Mouse (Mus musculus): ENCODE data around the gene Rnf151. TPM values are rescaled to one million over a fixed set of nuclear protein-coding genes. Genes with fewer than 3 reads are reported as not detected.

Rnf151 gene
- polyA plus RNA-seq, 2 experiments, result 0.19 to 0.98 TPM

DNA sequence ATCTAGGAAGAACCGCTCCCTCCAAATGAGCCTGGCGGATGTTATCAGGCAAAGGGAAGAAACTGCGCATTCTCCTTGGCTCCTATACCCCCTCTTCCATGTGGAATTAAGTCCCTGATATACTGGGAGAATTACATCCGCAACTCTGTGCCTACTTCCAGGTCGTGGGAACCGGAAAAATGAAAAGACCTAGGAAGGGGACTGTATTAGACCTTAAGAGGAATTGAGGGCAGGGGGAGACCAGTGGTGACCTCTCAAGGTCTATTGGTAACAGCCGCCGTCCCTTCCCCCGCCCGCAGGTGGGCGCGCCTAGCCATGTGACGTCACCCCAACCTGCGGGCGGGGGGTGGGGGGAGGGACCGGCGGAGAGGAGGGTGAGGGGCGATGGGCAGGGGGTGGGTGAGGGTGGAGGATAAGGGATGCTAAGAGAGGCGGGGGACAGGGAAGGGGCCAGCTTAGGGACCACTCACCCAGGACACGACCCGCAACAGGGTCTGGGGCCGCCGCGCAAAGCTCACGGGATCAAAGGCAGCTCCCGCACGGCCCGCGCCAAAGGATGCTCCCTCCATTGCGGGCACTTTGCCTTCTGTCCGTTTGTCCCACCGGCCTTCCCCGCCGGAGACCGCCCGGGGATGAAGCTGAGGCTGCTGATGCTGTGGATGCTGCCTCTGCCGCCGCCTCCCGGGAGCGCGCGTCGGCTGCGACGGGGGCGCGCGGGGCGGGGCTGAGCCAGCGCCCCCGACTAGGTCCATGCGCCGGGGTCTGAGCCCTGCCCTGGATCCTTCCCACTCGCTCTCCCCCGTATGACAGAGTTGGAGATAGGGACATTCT is 28.4 kb downstream of the Rnf151 start, which contains the start of gene Syngr3:
Syngr3 (minus strand) TSS at position 705 of the 831 bp plus-strand sequence.
- Histone ChIP-seq H3K4me1 (ENCODE audit: control insufficient read depth, insufficient read depth, low read length) (peaks cover 8% of the 10 kb centered on the region), H3K27me3 (ENCODE audit: control insufficient read depth, insufficient read depth, low read length) (peaks cover 38% of the 10 kb centered on the region), H3K27ac (replicated peaks; ENCODE audit: low read depth, low read length) (no peak within 1 kb of the TSS), H3K4me3 (replicated peaks; ENCODE audit: low read length) (peak within 1 kb of the TSS; percentile 65), H3K9ac (ENCODE audit: low read depth, low read length, severe bottlenecking) (peak within 1 kb of the TSS; percentile 59), H3K9me3 (ENCODE audit: control insufficient read depth, low read length) (no peaks in the 10 kb centered on the region), H3K4me2 (replicated peaks; ENCODE audit: low read depth, low read length, severe bottlenecking) (peak within 1 kb of the TSS; percentile 93), H3K36me3 (ENCODE audit: control insufficient read depth, insufficient read depth, low read length) (peaks cover 15% of the 10 kb centered on the region)
- under 1% methylated on average over 48 of the region's 55 CpGs for WGBS
- TF ChIP-seq POLR2A (IDR thresholded peaks at IDR 0.05; ENCODE audit: borderline replicate concordance, extremely low read depth, insufficient read depth, insufficient read length), result no peak
- peak; percentile 27; the same call in 1 of the 2 replicates for ATAC-seq (ENCODE audit: low FRiP score, low read depth)
- no peak for DNase-seq (ENCODE audit: low spot score)

- TF ChIP-seq POLR2A (IDR thresholded peaks at IDR 0.05; ENCODE audit: borderline replicate concordance, extremely low read depth, insufficient read depth, insufficient read length), result no peak
- Histone ChIP-seq H3K36me3 (ENCODE audit: control insufficient read depth, insufficient read depth, low read length) (peaks cover 6% of the 10 kb centered on the region; the same call in 1 of the 2 replicates), H3K27me3 (ENCODE audit: control insufficient read depth, insufficient read depth, low read length) (peaks cover 38% of the 10 kb centered on the region), H3K4me2 (replicated peaks; ENCODE audit: low read depth, low read length, severe bottlenecking) (peak overlapping the region; percentile 45), H3K9ac (ENCODE audit: low read depth, low read length, severe bottlenecking) (peak overlapping the region; percentile 47), H3K4me3 (replicated peaks; ENCODE audit: low read length) (peak overlapping the region; percentile 25), H3K4me1 (ENCODE audit: control insufficient read depth, insufficient read depth, low read length) (peaks cover 8% of the 10 kb centered on the region), H3K27ac (replicated peaks; ENCODE audit: low read depth, low read length) (no peak overlapping the region), H3K9me3 (ENCODE audit: control insufficient read depth, low read length) (no peaks in the 10 kb centered on the region)
- DNase-seq (ENCODE audit: low spot score) (no peak), ATAC-seq (ENCODE audit: low FRiP score, low read depth) (no peak)
- WGBS, result 18% methylated on average over 23 of the region's 23 CpGs
Observed at GRCm38 (mm10) chr17:24687599-24687998, 30.3 kb downstream of the Rnf151 start.

GRCm38 (mm10) chr17:24687146-24687595 is 30.7 kb downstream of the Rnf151 start:
- Histone ChIP-seq H3K4me3 (replicated peaks; ENCODE audit: low read length) (peak overlapping the region; percentile 25), H3K27me3 (ENCODE audit: control insufficient read depth, insufficient read depth, low read length) (peaks cover 38% of the 10 kb centered on the region), H3K9me3 (ENCODE audit: control insufficient read depth, low read length) (no peaks in the 10 kb centered on the region), H3K4me2 (replicated peaks; ENCODE audit: low read depth, low read length, severe bottlenecking) (peak overlapping the region; percentile 45), H3K9ac (ENCODE audit: low read depth, low read length, severe bottlenecking) (peak overlapping the region; percentile 47), H3K36me3 (ENCODE audit: control insufficient read depth, insufficient read depth, low read length) (peaks cover 5% of the 10 kb centered on the region), H3K27ac (replicated peaks; ENCODE audit: low read depth, low read length) (no peak overlapping the region), H3K4me1 (ENCODE audit: control insufficient read depth, insufficient read depth, low read length) (peaks cover 8% of the 10 kb centered on the region)
- ATAC-seq (ENCODE audit: low FRiP score, low read depth) (no peak), DNase-seq (ENCODE audit: low spot score) (no peak)
- WGBS, result 3% methylated on average over 25 of the region's 25 CpGs
- TF ChIP-seq POLR2A (IDR thresholded peaks at IDR 0.05; ENCODE audit: borderline replicate concordance, extremely low read depth, insufficient read depth, insufficient read length), result no peak

- Histone ChIP-seq H3K9ac (ENCODE audit: low read depth, low read length, severe bottlenecking) (no peak overlapping the region), H3K27ac (replicated peaks; ENCODE audit: low read depth, low read length) (no peak overlapping the region), H3K36me3 (ENCODE audit: control insufficient read depth, insufficient read depth, low read length) (peaks cover 8% of the 10 kb centered on the region), H3K4me3 (replicated peaks; ENCODE audit: low read length) (no peak overlapping the region), H3K4me1 (ENCODE audit: control insufficient read depth, insufficient read depth, low read length) (peaks cover 8% of the 10 kb centered on the region), H3K27me3 (ENCODE audit: control insufficient read depth, insufficient read depth, low read length) (peaks cover 38% of the 10 kb centered on the region), H3K4me2 (replicated peaks; ENCODE audit: low read depth, low read length, severe bottlenecking) (0 out of 2 replicates have a peak overlapping the region, but pooled peaks have one; percentile 2), H3K9me3 (ENCODE audit: control insufficient read depth, low read length) (no peaks in the 10 kb centered on the region)
- 33% methylated on average over 16 of the region's 16 CpGs for WGBS
- ATAC-seq (ENCODE audit: low FRiP score, low read depth) (no peak), DNase-seq (ENCODE audit: low spot score) (no peak)
- TF ChIP-seq POLR2A (IDR thresholded peaks at IDR 0.05; ENCODE audit: borderline replicate concordance, extremely low read depth, insufficient read depth, insufficient read length), result no peak
Observed at GRCm38 (mm10) chr17:24686514-24686913, 31.3 kb downstream of the Rnf151 start.

GRCm38 (mm10) chr17:24677500-24678080 is 40.3 kb downstream of the Rnf151 start:
- DNase-seq (ENCODE audit: low spot score) (no peak), ATAC-seq (ENCODE audit: low FRiP score, low read depth) (no peak)
- no peaks in the 10 kb centered on the region for H3K9me3 ChIP-seq (ENCODE audit: control insufficient read depth, low read length)
- H3K4me3 ChIP-seq (replicated peaks; ENCODE audit: low read length), result no peak overlapping the region
- H3K9ac ChIP-seq (ENCODE audit: low read depth, low read length, severe bottlenecking), result no peak overlapping the region
- peaks cover 59% of the 10 kb centered on the region for H3K36me3 ChIP-seq (ENCODE audit: control insufficient read depth, insufficient read depth, low read length)
- no peak overlapping the region for H3K4me2 ChIP-seq (replicated peaks; ENCODE audit: low read depth, low read length, severe bottlenecking)
- WGBS, result 88% methylated on average over 24 of the region's 24 CpGs
- no peaks in the 10 kb centered on the region for H3K4me1 ChIP-seq (ENCODE audit: control insufficient read depth, insufficient read depth, low read length)
- no peak overlapping the region for H3K27ac ChIP-seq (replicated peaks; ENCODE audit: low read depth, low read length)
- H3K27me3 ChIP-seq (ENCODE audit: control insufficient read depth, insufficient read depth, low read length), result no peaks in the 10 kb centered on the region
- TF ChIP-seq POLR2A (IDR thresholded peaks at IDR 0.05; ENCODE audit: borderline replicate concordance, extremely low read depth, insufficient read depth, insufficient read length), result no peak

Measured in limb, embryonic 14.5 days (tissue).